Mouse (Mus musculus) kidney, postnatal 36 days (tissue): ENCODE measurements around the gene Ptprg.

Experiments used
- DNase-seq, 2 experiments: peaks; one replicate each; pipeline ENCODE4 v3.0.0; 2021 to 2022; ENCODE audit warnings: mixed read lengths in 2 of 2

The Ptprg gene

DNA sequence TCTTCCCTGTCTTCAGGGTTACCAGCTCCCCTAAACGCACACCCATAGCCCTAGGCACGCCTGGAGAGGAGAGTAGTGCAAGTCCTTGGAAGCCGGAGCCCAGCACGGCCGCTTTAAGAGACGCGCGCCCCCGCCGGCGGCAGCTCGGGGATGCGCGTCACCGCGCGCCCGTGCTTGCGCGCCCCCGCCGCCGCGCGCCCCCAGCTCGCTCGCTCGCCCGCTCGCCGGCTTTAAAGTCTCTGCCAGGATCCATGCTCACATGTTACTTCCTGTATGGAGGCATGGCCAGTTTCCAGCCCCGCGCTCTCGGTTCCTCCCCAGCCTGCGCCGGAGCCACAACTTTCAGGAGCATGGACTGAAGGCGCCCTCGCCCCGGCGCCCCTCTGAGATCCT, at the start of gene Ptprg:
TSS of gene Ptprg (plus strand) at position 260 of the 393 bp plus-strand sequence.
- DNase-seq, result peak; percentile 93

DNA sequence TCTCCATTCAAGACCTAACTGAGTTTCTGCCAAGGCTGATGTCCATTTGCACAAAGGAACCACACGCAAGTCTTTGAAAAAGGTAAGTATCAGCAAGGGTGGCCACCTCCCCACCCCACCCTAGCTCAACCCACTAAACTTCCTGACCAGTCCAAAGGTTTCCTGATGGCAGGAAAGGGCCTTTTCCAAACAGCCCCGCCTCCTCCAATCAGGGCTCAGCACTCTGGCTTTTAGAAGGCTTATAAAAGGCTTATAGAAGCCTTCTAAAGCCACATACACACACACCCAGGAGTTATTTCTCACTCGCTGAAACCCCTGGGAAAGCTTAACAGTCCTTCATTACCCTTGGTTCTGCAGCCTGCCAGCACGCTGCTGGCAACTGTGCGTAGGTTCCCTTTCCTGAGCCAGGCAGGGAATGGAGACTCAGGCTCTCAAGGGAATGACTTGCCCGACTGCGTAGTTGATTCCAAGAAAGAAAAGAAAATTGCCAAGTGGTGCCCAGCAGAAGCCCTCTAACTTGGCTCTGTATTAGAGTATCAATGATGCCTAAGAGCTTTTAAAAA, 49.4 kb upstream of the Ptprg start:
- peak in 1 of 2 experiments; percentile 3 for DNase-seq

DNA sequence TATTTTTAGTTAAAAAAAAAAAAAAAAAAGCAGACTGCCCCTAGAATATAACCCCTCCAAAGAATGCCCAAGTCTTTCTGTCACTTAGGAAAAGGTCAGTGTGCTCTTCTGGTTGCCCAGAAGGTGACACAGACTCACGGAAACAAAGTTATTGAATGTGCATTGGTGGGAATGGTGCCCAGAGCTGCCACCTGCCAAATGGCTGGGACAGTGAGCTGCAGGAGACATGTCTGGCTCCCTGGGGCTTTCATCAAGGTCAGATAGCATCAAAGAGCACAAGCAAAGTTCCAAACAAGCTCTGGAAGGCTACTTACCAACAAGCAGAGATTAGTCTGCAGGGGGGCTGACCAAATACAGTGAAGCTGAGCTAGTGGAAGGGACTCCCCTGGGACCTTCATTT, 43.2 kb upstream of the Ptprg start:
- peak; percentile 13 to 36 for DNase-seq

DNA sequence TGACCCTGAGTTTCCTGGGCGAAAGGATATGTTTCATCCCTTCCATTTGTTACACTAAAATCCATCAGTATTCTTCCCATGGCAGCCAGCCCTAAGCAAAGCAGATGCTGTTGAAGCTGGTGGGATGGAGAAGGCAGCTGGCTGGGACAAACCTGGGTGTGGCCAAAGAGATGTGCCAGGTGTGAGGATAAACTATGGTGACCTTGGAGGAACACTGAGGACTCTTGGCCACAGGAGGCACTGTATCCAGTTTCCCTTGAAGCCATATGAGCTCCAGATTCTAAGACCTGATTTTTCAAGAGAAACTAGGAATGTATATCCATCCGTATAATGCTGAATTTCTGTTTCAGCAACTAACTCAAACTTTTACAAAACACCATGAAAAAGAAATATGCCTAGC, 34.2 kb upstream of the Ptprg start:
- DNase-seq, result no peak

DNA sequence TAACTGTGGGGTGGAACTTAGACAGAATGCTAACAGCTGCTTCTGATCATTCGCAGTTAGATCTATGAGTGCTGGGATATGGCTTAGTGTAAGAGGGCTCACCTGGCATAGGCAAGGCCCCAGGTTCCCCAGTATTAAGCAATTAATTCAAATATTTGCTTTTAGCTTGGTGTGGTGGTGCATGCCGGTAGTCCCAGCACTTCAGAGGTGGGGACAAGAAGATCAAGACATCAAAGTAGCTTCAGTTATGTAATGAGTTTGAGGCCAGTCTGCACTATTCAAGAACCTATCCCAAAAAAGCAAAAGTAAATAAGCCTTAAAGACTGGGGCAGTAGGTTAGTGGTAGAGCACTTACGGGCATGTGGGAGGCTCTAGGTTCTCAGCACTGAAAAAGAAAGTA, 30.3 kb upstream of the Ptprg start:
- no peak for DNase-seq

DNA sequence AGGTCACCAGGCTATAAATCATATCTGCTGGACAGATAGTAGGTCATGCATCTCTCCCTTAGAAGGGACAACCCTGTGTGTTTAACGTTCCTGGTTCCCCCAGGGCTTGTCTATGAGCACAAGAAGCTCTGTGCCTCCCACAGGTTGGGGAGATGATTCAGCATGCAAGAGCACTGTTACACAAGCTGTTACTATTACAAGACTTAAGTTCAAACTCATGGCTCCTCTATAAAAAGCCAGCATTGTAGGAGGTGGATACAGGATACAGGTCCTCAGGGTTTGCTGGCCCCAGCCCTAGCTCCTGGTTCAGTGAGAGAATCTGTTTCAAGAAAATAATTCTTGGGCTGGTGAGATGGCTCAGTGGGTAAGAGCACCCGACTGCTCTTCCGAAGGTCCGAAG, 23.7 kb upstream of the Ptprg start:
- DNase-seq, result no peak

DNA sequence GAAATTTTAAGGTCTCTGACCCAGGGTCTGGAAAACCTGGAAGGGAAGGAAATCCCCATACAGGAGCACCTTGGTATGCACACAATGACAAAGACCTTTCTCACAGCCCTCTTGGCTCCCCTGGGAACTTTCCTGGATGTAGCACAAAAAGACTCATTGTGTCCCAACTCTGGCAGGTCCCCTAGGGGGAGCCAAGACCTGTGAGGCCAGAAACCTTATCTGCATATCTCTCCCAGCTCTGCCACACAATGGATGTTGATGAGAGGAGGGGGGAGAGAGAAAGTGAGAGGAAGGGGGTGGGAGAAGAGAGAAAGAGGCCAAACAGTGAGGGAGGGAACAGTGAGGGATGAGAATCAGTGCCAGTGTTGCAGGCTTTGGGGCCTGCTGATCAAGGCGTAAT, 18.9 kb upstream of the Ptprg start:
- DNase-seq, result peak in 1 of 2 experiments; percentile 46

DNA sequence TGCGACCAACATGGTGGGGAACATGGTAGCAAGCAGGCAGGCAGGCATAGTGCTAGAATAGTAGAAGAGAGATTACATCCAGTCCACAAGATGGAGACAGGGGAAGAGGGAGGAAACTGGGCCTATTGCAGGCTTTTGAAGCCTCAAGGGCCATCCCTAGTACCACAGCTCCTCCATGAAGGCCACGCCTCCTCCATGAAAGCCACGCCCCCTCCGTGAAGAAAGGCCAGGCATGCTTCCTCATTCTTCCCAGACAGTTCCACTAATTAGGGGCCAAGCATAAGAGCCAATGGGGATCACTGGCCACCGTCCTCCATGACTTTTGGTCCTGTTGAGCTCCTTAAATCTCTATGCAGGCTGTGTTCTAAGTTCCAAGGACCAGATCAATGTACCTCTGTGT, 17.2 kb upstream of the Ptprg start:
- no peak for DNase-seq

DNA sequence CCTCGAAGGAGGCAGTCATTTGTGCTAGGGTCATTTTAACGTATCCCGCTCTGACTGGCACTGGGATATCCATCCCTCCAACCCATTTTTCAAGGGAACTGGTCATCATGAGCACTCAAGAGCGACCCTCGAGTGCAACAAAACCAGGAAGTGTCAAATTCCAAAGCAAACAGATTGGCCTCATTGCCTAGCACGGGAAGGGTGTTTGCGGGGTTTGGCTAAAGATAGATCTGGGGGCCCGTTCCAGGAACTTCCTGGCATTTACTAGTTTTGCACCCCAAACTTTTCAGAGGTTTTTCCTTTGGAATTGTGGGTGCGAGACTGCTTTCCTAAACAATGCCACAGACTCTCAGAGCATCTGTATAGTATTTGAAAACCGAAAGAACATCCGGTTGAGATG, 1.4 kb upstream of the Ptprg start:
- DNase-seq, result no peak

DNA sequence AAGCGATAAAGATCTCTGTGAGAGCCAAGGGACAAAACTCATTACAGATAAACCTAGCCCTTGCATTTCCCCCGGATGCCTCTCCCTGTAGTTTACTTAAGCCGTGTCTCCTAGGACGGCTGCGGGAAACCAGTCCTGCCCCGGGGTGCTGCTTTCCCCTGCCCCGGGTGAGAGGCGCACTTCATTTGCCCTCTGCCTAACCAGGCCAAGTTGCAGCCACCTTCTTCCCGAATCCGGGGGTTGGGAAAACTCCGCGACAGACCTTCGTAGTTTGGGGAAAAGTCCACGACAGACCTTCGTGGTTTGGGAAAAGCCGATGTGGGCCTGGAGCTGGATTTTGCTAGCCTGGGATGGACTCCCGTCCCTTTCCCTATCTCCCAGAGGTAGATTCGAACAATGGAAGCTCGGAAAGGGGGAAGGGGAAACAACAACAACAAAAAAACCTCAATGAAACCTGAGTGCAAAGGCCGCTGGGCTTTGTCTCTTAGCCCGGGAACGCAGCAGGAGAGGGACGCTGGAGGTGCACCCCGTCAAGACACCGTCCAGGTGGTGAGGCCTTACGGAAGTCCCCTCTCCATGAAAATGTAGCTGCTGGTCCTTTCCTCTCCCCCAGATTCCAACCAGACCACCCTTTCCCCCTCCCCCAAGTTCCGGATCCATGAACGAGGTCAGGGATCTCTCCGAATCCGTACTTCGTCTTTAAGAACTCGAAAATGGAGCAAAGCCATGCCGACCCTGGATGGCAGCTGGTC, 635 bp upstream of the Ptprg start:
- DNase-seq, result peak; percentile 39 to 65

DNA sequence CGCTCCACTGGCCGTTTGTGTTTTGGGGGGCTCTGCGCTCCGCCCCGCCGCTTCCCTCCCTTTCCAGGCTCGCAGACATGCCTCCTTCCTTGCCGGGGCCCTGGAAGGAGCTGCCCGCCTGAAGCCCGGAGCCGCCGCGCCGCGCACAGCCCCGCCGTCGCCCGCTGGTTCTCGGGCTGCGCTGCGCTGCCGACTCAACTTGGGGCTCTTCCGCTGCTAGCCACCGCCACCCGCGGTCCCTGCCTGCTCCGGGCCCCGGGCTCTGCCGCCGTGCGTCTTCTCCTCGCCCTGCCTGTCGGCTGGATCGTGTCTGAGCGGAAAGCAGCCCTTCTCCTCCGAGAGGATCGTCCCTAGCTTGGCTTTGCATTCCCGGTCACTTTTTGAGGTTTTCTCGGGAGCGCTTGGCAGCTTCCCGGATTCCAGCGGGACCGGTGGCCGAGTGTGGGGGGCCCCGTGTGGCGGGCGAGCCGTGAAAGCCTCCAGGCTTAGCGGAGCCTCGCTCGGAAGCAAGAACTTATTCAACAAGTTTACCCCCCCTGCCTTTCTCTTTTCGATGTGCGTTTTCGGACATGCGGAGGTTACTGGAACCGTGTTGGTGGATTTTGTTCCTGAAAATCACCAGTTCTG, 460 bp downstream of the Ptprg start:
- DNase-seq, result peak; percentile 39 to 75

DNA sequence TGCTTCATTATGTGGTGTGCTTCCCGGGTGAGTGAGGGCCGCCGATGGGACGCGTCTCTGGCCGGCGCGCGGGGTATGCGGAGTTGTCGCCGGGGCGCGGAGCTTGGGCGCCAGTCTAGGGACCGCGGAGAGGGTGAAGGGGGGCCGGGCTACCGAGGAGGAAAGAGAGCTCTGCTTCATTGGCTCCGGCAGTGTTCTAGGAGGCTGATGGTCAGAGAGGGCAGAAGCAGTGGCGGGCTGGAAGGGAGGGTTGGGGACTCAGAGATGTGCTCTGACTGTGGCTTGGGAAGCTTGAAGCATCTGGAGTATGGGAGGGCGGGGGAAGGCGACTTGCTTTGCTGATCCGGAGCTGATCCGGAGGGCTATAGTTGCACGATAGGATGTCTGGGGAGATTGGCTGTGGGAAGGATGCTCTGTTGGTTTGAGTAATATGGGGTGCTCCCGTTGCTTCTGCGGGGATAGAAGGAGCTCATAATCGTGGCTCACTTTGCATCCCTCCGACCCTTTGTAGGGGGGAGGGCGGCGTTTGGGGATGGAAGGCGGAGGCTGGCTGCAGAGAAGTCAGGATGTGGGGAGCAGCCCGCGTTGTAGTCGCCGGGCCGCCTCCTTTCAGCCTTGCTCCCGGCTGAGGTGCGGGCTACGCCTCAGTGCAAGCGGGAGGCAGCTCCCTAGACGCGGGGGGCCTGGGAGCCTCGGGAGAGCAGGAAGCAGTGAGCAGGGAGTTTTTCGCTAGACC, 1.1 kb downstream of the Ptprg start:
- peak; percentile 51 to 77 for DNase-seq

DNA sequence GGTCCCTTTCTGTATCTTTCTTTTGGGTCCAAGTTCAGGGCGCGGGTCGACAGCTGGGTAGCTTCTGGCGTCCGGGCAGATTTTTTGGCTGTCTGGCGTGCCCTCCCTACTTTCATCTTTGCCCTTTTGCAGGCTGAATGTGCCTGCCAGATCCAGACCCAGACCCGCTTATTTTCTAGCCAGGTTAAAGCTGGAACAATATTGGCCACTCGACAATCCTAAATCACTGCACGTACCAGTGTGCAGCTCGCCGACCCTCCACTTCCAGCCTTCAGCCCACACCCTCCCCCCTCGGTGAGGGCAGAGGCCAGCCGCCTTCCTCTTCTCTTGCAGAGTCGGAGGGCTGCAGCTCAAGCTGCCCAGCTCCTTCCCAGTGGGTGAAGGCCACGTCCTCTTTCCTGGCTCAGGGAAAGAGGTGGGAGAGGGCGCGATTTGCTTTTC, 1.7 kb downstream of the Ptprg start:
- peak in 1 of 2 experiments; percentile 62 for DNase-seq

DNA sequence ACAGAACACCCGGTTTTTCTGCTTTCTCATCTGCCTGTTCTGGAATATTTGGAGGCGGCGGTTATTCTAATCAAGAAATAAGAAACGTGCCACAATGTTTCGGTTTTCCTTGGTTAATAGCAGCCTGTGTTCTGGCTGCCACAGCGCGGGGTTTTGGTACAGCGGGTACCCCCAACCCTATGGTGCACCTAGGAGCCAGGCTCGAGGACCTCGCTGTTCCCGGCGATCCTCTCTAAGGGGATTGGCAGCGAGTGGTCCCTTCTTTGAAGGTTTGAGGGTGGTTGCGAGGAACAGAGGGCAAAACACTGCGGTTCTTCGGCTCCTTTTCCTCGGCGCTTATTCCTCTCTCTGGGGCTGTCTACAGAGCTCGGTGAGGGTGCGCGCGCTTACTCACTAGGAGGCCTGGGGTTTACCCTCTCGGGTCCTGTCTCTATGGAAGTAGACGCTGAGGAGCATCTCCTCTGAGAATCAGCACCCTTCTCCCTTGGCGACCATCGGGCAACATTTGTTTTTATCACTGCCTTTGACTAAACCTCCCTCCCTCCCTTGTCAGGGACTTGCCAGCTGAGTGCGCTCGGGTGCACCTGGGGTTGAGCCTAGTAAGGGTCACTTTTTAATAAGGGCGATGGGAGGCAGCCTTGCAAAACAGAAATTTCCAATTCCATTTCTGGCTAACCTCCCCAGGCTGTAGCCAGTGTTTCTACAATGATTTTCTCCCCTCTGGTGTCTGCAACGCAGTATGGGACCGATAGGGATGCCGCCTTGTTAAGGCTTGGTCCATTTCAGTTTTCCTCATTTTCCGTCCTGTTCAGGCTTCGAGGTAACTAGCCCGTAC, 2.4 kb downstream of the Ptprg start:
- peak in 1 of 2 experiments; percentile 46 for DNase-seq

DNA sequence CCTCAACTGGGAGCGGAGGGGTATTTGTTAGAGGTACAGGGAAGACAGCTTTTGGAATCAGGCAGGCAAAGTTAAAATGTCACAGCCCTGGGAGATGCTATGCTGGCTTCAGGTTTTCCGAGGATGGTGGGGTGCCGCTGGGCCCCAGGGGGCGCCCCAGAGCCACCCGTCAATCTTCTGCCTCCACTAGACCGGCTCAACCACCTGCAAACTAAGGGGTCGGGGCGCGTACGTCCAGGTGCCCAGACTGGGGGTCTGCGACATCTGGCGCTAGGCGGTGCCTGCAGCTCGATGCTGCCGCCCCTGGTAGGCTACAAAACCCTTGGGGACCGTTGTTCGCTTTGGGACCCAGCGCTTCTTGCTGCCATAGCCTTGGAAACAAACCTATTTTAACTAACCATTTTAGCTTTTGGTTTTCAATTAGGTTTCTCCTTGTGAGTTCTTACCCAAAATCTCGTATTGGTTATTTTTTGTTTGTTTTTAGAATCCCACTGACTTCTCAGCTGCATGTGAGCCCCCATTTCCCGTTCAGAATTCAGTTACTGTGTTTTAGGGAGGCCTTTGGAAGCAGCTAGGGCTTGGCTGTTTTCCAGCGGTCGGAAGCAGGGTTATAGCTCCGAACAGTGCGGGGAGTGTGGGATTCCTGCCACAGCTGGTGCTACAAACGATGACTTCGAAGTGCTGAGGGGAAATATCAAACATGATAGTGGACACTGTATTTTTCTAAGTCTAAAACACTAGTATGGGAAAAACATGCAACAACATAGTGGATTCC, 3.2 kb downstream of the Ptprg start:
- peak; percentile 61 to 82 for DNase-seq

DNA sequence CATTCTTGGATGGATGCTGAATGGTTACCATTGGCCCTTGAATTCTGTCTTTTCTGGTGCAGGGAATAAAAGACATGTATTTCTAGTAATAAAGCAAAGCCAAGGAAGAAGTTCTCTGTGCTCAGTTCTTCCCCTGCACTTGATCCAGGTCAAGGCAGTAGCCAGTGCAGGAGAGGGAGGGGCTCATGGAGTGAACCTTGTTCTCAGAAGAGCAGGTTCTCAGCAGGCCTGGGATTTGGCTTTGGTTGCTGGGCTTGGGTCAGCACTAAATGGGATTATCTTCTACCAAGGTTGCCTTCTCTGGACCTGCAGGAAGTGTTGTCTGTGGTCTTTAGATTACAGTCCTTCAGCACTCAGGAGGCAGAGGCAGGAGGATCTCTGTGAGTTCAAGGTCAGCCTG, 5.2 kb downstream of the Ptprg start:
- DNase-seq, result peak; percentile 50 to 54

DNA sequence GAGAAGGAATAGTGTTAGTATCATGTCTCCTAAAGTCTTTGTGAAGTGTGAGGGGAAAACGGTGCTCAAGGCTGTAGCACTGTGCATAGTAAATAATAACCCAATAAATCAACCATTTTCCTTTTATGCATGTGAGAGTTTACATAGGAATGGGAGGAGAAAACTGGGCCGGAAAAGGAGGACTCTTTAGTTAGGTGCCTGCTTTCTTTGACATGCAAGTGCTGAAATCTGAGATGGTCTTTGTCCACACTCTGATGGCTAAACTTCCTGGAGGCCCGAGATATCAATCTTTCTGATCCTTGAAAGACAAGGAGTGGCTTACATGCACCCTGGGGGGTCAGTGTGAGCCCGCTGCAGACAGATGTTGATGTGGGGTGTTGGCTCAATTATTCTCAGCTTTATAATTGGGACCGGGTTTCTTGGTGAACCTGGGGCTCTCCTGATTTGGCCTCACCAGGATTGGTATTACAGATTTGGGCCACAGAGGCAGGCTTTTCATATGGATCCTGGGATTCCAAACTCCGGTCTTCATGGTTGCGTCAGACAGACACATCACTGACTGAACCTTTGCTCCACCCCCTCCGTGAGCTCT, 7.4 kb downstream of the Ptprg start:
- no peak for DNase-seq

DNA sequence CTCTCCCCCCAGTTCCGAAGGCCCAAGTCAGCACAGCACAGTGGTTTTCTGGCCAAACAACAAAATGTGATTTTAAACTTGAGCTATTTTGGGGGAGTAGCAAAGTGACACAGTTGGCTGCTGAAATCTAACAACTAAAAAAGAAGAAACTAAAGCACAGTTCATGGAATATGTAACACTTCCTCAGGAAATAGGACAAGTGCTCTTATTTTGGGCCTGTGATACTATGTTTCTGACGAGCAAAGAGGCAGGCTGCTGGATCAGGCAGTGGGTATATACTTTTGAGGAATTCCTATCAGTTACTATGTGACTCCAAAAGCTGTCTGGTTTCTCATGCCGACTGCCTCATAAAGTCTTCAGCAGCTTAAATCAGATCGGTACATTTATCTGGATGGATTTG, 8.1 kb downstream of the Ptprg start:
- no peak for DNase-seq

DNA sequence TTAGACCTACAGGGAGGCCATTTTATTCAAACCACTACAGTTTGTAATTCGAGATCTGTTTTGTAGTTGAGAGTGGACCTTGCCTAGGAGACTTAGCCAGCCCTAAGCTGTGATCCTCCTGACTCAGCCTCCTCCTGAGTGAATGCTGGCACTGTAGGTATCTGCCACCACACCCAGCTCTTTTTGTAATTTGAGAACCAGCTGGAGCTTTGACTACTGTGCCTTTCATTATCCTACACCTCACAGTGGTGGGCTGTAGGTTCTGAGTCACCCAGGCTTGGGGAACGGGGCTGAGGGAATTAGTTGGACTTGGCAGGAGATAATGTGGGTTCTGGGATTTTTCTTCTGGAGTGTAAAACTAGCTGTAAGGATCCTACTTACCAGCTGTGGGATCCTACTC, 9.5 kb downstream of the Ptprg start:
- DNase-seq, result no peak

DNA sequence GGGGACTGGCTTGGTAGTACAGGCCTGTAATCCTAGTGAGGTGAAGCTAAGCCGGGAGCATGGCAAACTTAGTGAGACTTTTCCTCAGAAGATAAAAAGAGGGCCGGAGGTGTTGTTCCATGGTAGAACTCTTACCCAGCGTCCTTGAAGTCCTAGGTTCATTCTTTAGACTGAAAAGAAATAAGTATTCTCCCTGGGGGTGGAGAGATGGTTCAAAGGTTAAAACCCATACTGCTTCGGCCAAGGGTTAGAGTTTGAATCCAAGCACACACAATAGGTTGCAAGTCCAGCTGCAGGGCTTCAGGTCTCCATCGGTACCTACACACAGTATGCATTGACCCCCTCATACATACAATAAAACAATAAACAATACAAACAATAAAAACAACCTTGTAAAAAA, 10.3 kb downstream of the Ptprg start:
- DNase-seq, result peak in 1 of 2 experiments; percentile 13

DNA sequence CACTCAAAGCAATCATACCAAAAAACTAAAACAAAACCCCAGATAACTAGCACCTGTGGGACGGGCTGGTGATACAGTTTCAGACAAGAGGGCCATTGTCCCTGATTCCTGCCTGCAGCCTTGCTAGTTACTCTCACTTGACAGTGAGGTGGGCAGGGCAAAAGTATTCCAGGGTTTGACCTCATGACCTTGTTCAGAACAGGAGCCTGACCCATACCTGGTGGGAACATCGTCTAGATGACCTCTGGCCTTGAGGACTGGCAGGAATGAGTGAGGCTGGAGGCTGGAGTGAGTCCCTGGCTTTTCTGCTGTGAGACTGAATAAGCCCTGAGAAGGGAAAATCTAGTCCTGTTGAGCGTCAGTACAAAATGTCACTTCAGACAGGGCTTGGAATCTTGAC, 11.1 kb downstream of the Ptprg start:
- DNase-seq, result no peak
